Mouse (Mus musculus) forebrain, embryonic 12.5 days (tissue): ENCODE measurements around the gene Lcn12. TPM values are rescaled to one million over a fixed set of nuclear protein-coding genes. Genes with fewer than 3 reads are reported as not detected.

ENCODE experiments used
- ATAC-seq: fragments of 200-750 bp; cut with Nextera tagmentation; 2 replicates; pipeline ENCODE4 v1.8.0; 2017; ENCODE audit warnings: moderate TSS enrichment; ENCODE audit not compliant: low FRiP score
- H3K27ac ChIP-seq: fragments of 300-500 bp; sonication (generic); 2 replicates; pipeline ENCODE4 v1.5.1; 2016; ENCODE audit warnings: mild to moderate bottlenecking
- H3K27me3 ChIP-seq: fragments of 300-500 bp; sonication (generic); 2 replicates; pipeline ENCODE4 v1.6.1; 2016; ENCODE audit warnings: mild to moderate bottlenecking
- H3K36me3 ChIP-seq: fragments of 300-500 bp; sonication (generic); replicated peaks from 2 replicates; pipeline ENCODE4 v1.6.1; 2016; ENCODE audit warnings: mild to moderate bottlenecking
- H3K4me1 ChIP-seq: fragments of 300-500 bp; sonication (generic); 2 replicates; pipeline ENCODE4 v1.6.1; 2016
- H3K4me2 ChIP-seq: fragments of 300-500 bp; sonication (generic); 2 replicates; pipeline ENCODE4 v1.6.1; 2016; ENCODE audit warnings: mild to moderate bottlenecking, moderate library complexity
- H3K4me3 ChIP-seq: fragments of 300-500 bp; sonication (generic); replicated peaks from 2 replicates; pipeline ENCODE4 v1.5.1; 2016; ENCODE audit warnings: mild to moderate bottlenecking
- H3K9ac ChIP-seq: fragments of 300-500 bp; sonication (generic); 2 replicates; pipeline ENCODE4 v1.6.1; 2016; ENCODE audit warnings: mild to moderate bottlenecking
- H3K9me3 ChIP-seq: fragments of 300-500 bp; sonication (generic); 2 replicates; pipeline ENCODE4 v1.6.1; 2016
- WGBS: fragments of 180-500 bp; shearing (Covaris S2); methylation state at CpG from one replicate; pipeline ENCODE4 v1.1.7; 2016; 5-methylcytosine and 5-hydroxymethylcytosine counted together
- polyA plus RNA-seq: library from polyadenylated mRNA; unstranded; fragments of >200 nt; fragmentation: Nextera tagmentation; extraction: Ambion mirVana; gene quantifications from 2 replicates; pipeline ENCODE4 v1.2.1, GENCODE M21; 2016

Gene Lcn12
- polyA plus RNA-seq, 1 experiment from 2014 or later, result not detected

GRCm38 (mm10) chr2:25467606-25468303 is 26.0 kb downstream of the Lcn12 start:
- Histone ChIP-seq H3K4me3 (no peak overlapping the region), H3K9me3 (no peaks in the 10 kb centered on the region), H3K36me3 (no peaks in the 10 kb centered on the region), H3K9ac (no peak overlapping the region), H3K4me2 (no peak overlapping the region), H3K27me3 (no peaks in the 10 kb centered on the region), H3K27ac (no peak overlapping the region), H3K4me1 (peaks cover 22% of the 10 kb centered on the region)
- WGBS, result 72% methylated on average over 14 of the region's 14 CpGs
- ATAC-seq, result no peak

GRCm38 (mm10) chr2:25465816-25466635 is 27.7 kb downstream of the Lcn12 start:
- Histone ChIP-seq H3K27me3 (no peaks in the 10 kb centered on the region), H3K4me3 (no peak overlapping the region), H3K4me1 (peaks cover 27% of the 10 kb centered on the region), H3K27ac (peak overlapping the region; percentile 1), H3K4me2 (no peak overlapping the region), H3K9me3 (no peaks in the 10 kb centered on the region), H3K36me3 (no peaks in the 10 kb centered on the region), H3K9ac (no peak overlapping the region)
- WGBS, result 35% methylated on average over 10 of the region's 10 CpGs
- ATAC-seq, result peak; percentile 66

GRCm38 (mm10) chr2:25465256-25465655 is 28.5 kb downstream of the Lcn12 start:
- WGBS, result 82% methylated on average over 2 of the region's 2 CpGs
- H3K4me1 ChIP-seq, result peaks cover 29% of the 10 kb centered on the region
- H3K27ac ChIP-seq, result no peak overlapping the region
- H3K36me3 ChIP-seq, result no peaks in the 10 kb centered on the region
- no peaks in the 10 kb centered on the region for H3K9me3 ChIP-seq
- no peaks in the 10 kb centered on the region for H3K27me3 ChIP-seq
- no peak for ATAC-seq
- H3K9ac ChIP-seq, result no peak overlapping the region
- H3K4me3 ChIP-seq, result no peak overlapping the region
- no peak overlapping the region for H3K4me2 ChIP-seq

DNA sequence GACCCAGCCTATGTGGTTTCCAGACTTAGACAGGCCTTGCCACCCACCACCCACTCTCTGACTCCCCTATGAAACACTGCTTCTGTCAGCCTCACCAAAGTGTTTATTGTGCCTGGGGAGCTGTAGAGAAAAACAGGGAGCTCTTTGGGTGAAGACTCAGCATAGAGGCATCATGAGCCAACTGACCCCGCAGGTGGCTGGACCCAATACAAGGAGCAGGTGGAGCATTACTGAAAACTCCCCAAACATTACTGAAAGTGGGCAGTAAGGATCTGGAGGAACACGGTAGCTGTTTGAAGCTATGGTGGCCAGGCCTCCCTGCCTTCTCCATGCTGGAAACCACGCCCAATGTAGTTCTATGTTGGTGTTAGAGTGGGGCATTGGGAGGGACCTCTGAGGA is 30.1 kb downstream of the Lcn12 start:
- no peaks in the 10 kb centered on the region for H3K9me3 ChIP-seq
- ATAC-seq, result no peak
- peaks cover 32% of the 10 kb centered on the region for H3K4me1 ChIP-seq
- H3K9ac ChIP-seq, result no peak overlapping the region
- no peak overlapping the region for H3K4me2 ChIP-seq
- no peak overlapping the region for H3K27ac ChIP-seq
- peaks cover 8% of the 10 kb centered on the region; the same call in 1 of the 2 replicates for H3K36me3 ChIP-seq
- 93% methylated on average over 3 of the region's 3 CpGs for WGBS
- no peak overlapping the region for H3K4me3 ChIP-seq
- H3K27me3 ChIP-seq, result no peaks in the 10 kb centered on the region

- ATAC-seq, result no peak
- H3K4me1 ChIP-seq, result peaks cover 28% of the 10 kb centered on the region
- peaks cover 14% of the 10 kb centered on the region for H3K36me3 ChIP-seq
- peak overlapping the region; percentile 73 for H3K4me3 ChIP-seq
- H3K4me2 ChIP-seq, result peak overlapping the region; percentile 79
- H3K9ac ChIP-seq, result peak overlapping the region; percentile 77
- H3K9me3 ChIP-seq, result no peaks in the 10 kb centered on the region
- H3K27ac ChIP-seq, result peak overlapping the region; percentile 96
- no peaks in the 10 kb centered on the region; the same call in 1 of the 2 replicates for H3K27me3 ChIP-seq
- WGBS, result 33% methylated on average over 3 of the region's 3 CpGs
These were observed 32.3 kb downstream of the Lcn12 start for GRCm38 (mm10) chr2:25461407-25461806.

- peak; percentile 91 for ATAC-seq
- peak within 1 kb of the TSS; percentile 96 for H3K27ac ChIP-seq
- under 1% methylated on average over 48 of the region's 48 CpGs for WGBS
These were observed 33.0 kb downstream of the Lcn12 start, which contains the start of gene Paxx for GRCm38 (mm10) chr2:25460551-25461309. TSS of gene Paxx (minus strand) at chr2:25461094.

GRCm38 (mm10) chr2:25460135-25460534 is 33.6 kb downstream of the Lcn12 start:
- no peaks in the 10 kb centered on the region for H3K9me3 ChIP-seq

More at GRCm38 (mm10) chr2:25460551-25461309, 33.0 kb downstream of the Lcn12 start, which contains the start of gene Paxx:
- Histone ChIP-seq H3K27me3 (no peaks in the 10 kb centered on the region; the same call in 1 of the 2 replicates), H3K4me1 (peaks cover 21% of the 10 kb centered on the region), H3K4me3 (peak within 1 kb of the TSS; percentile 73), H3K36me3 (peaks cover 14% of the 10 kb centered on the region), H3K9ac (peak within 1 kb of the TSS; percentile 77), H3K9me3 (no peaks in the 10 kb centered on the region), H3K4me2 (peak within 1 kb of the TSS; percentile 79)

DNA sequence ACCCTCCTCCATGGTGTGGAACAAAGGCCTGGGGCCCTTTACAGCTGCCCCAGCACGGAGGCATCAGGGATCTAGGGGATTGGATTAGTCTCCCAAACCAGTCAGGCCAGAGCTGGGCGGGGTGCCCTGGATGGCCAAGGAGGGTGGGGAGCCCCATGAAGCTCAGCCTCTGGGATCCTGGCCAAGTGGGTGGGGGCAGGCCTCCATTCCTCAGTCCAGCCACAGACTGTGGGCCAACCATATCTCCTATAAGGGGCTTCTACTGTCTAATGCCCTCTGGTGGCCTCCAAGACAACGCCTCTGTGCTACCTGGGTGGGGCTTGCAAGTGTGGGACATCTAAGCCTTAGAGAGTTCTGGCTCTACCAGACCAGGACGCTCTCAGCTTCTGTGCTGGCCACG is 34.8 kb downstream of the Lcn12 start:
- WGBS, result 72% methylated on average over 5 of the region's 5 CpGs
- no peak overlapping the region for H3K9ac ChIP-seq
- H3K4me1 ChIP-seq, result peaks cover 19% of the 10 kb centered on the region
- peaks cover 14% of the 10 kb centered on the region for H3K36me3 ChIP-seq
- H3K27me3 ChIP-seq, result no peaks in the 10 kb centered on the region; the same call in 1 of the 2 replicates
- no peak overlapping the region for H3K27ac ChIP-seq
- H3K4me3 ChIP-seq, result no peak overlapping the region
- H3K9me3 ChIP-seq, result no peaks in the 10 kb centered on the region
- ATAC-seq, result no peak
- H3K4me2 ChIP-seq, result no peak overlapping the region

More at GRCm38 (mm10) chr2:25460135-25460534, 33.6 kb downstream of the Lcn12 start:
- 34% methylated on average over 5 of the region's 5 CpGs for WGBS
- Histone ChIP-seq H3K4me1 (peaks cover 19% of the 10 kb centered on the region), H3K36me3 (peaks cover 14% of the 10 kb centered on the region), H3K4me2 (peak overlapping the region; percentile 79), H3K27me3 (no peaks in the 10 kb centered on the region; the same call in 1 of the 2 replicates), H3K27ac (peak overlapping the region; percentile 96), H3K4me3 (peak overlapping the region; percentile 73), H3K9ac (peak overlapping the region; percentile 77)
- ATAC-seq, result peak; percentile 21

GRCm38 (mm10) chr2:25457022-25457896 is 36.5 kb downstream of the Lcn12 start:
- peaks cover 14% of the 10 kb centered on the region for H3K36me3 ChIP-seq
- 85% methylated on average over 9 of the region's 9 CpGs for WGBS
- H3K4me3 ChIP-seq, result no peak overlapping the region
- H3K9ac ChIP-seq, result peak overlapping the region; percentile 12; the same call in 1 of the 2 replicates
- H3K9me3 ChIP-seq, result no peaks in the 10 kb centered on the region
- no peak overlapping the region for H3K4me2 ChIP-seq
- H3K4me1 ChIP-seq, result peaks cover 19% of the 10 kb centered on the region
- no peak overlapping the region for H3K27ac ChIP-seq
- H3K27me3 ChIP-seq, result no peaks in the 10 kb centered on the region; the same call in 1 of the 2 replicates
- ATAC-seq, result no peak

GRCm38 (mm10) chr2:25456205-25456953 is 37.3 kb downstream of the Lcn12 start, which contains the start of gene Clic3:
TSS of gene Clic3 (plus strand) at chr2:25456838.
- WGBS, result 64% methylated on average over 14 of the region's 14 CpGs
- no peak for ATAC-seq
- H3K36me3 ChIP-seq, result peaks cover 14% of the 10 kb centered on the region
- H3K27ac ChIP-seq, result no peak within 1 kb of the TSS
- H3K4me3 ChIP-seq, result no peak within 1 kb of the TSS
- H3K4me2 ChIP-seq, result no peak within 1 kb of the TSS
- no peaks in the 10 kb centered on the region; the same call in 1 of the 2 replicates for H3K27me3 ChIP-seq
- no peaks in the 10 kb centered on the region for H3K9me3 ChIP-seq
- H3K9ac ChIP-seq, result peak within 1 kb of the TSS; percentile 12; the same call in 1 of the 2 replicates
- H3K4me1 ChIP-seq, result peaks cover 16% of the 10 kb centered on the region
